Mouse (Mus musculus) mouse embryonic stem cell (cell line): ENCODE results near the gene Pcolce2.

Source experiments
- in situ Hi-C, 2 experiments: fragments of 300-500 bp; cut with MboI; formaldehyde crosslinking; loops; 1 replicate in 1 of 2; 3 replicates in 1 of 2; pipeline ENCODE4 v1.14.3; 2019 to 2020; ENCODE audit warnings: low sequenced_read_pairs in 2 of 2, low pct_unique_long_range_greater_than_20kb in 1 of 2, mixed read lengths in 1 of 2; ENCODE audit not compliant: unreplicated experiment in 1 of 2

Gene Pcolce2

GRCm38 (mm10) chr9:95694526-95694925, 57.1 kb downstream of the Pcolce2 start:
- in situ Hi-C loops: loop anchor here in 1 of 2 experiments (10.0 kb wide), 1 partner anchor 160 kb away; no protein-coding TSS in a partner anchor

DNA sequence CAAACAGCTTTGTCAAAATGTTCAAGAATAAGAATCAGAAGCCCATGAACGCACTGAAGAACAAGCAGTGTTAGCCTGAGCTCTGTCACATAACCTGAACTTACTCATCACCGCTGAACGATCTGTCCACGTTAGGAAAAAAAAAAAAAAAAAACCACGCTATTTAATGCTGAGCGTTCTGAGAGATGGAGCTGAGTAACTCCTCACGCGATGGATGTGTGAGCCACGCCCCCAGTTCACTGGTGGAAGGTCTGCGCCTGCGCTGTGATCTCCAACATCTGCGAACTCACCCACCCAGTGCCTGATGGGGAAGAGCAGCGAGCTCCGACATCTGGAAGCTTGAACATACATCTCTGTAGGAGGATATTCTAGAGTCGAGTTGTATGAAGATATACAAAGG, 57.6 kb downstream of the Pcolce2 start:
- in situ Hi-C loops: loop anchor here in 1 of 2 experiments (10.0 kb wide), 1 partner anchor 160 kb away; no protein-coding TSS in a partner anchor

DNA sequence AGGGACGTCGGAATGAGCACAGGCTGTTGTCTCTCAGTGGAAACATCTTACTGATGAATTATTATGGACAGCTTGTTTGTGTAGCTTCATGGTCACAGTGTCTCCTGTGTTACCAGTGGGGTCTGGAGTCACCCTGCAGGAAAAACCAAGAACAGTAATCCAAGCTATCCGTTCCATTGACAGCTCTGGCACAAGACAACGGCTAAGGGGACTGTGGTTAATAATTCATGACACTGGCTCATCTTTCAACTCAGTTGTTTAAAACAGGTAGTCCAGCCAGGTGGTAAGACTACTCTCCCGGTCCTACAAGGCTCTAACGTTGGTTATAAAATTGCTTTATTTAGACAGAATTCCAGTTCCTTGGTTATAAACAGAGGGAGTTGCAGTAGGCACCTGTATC, 59.2 kb downstream of the Pcolce2 start:
- in situ Hi-C loops: loop anchor here in 1 of 2 experiments (10.0 kb wide), 1 partner anchor 162 kb away; no protein-coding TSS in a partner anchor

- in situ Hi-C loops: loop anchor here in 1 of 2 experiments (10.0 kb wide), 1 partner anchor 163 kb away; no protein-coding TSS in a partner anchor
Observed at GRCm38 (mm10) chr9:95697808-95698207, 60.4 kb downstream of the Pcolce2 start.

DNA sequence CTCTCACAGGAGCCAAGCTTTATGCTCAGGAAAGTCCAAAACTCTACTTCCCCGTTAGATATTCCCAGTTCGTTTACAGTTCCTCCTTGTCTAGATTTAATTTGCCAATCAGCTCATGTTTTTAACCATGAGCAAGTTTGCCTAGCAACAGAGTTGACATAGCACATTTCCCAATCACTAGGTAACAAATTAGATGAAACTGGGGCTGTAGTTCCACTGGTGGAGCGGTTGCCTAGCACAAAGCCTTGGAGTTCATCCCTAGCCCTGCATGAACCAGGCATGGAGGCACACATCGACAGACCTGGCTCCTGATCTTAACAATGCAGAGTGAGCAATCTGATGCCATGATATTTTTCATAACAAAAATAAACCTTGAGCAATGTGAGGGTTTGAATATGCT, 61.9 kb downstream of the Pcolce2 start:
- in situ Hi-C loops: loop anchor here in 1 of 2 experiments (10.0 kb wide), 1 partner anchor 164 kb away; no protein-coding TSS in a partner anchor

DNA sequence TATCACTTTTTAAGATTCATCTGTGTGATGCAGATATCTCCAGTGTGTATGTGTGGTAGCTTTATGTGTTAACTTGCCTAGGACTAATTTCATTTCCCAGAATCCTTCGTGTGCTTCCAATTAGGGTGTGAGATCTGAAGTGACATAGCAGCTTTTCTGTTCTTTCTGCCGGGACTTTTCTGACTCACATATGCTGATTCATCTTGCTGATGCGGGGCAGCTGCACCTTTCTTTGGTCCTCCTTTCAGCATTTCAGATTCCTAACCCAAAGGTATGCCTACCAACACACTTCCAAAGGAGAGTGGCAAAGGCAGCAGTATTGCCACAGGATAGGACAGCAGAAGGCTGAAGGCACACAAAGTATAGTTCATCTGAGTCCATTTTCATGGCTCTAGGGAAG, 66.7 kb downstream of the Pcolce2 start:
- in situ Hi-C loops: loop anchor here in 1 of 2 experiments (25.0 kb wide), 1 partner anchor 133 kb away; the partner anchor contains the start of gene Pls1

DNA sequence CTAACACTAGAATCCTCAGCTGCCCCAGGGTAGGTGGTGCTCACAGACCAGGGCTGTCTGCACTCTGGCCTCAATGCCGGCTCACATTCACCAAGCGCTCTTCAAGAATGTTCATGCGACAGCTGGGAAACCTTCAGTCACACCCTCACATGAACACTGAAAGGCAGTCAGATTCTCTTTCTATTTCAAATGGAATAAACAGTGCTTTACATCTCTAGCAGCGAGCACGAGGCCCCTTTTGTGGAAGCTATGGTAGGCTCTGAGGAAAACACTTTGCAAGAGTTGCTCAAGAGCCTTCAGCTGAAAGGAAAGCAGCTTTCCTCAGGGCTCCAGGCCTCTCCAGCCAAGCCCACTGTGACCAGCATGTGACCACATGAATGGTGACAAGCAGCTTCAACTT, 68.0 kb downstream of the Pcolce2 start:
- in situ Hi-C loops: loop anchor here in 1 of 2 experiments (25.0 kb wide), 1 partner anchor 132 kb away; the partner anchor contains the start of gene Pls1

DNA sequence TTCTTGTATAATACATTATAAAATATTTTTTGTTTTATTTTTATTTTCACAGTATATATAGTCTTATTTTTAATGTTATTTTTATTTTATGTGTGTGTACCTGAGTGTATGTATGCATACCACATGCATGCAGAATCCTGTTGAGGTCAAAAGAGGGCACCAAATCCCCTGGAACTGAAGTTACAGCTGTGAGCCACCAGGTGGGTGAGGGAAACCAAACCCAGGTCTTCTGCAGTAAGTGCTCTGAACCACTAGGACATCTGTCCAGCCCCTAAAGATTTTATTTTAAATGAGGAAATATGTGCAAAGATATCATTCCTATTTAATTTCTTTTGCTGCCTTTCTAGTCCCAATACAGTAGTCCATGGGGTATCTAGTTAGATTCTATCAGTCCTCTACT, 71.5 kb downstream of the Pcolce2 start:
- in situ Hi-C loops: loop anchor here in 1 of 2 experiments (25.0 kb wide), 1 partner anchor 128 kb away; the partner anchor contains the start of gene Pls1

DNA sequence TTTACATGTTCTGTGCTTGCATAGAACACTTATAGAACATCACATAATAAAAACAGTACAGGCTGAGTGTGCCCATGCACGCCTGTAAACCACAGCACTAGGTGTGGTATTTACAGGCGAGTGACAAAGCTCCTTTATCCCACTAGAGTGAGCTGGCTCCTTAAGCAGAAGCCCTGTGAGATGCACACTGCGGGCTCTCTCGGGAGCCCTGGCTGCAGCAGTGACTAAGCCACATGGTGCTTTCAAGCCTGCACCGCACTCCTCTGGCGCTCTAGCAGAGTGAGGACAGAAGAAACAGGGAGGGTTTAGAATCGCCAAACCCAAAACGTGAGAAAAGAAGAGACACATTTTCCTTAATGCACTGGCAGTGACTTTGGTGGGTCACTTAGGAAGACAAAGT, 75.2 kb downstream of the Pcolce2 start:
- in situ Hi-C loops: loop anchor here in 1 of 2 experiments (25.0 kb wide), 1 partner anchor 125 kb away; the partner anchor contains the start of gene Pls1

DNA sequence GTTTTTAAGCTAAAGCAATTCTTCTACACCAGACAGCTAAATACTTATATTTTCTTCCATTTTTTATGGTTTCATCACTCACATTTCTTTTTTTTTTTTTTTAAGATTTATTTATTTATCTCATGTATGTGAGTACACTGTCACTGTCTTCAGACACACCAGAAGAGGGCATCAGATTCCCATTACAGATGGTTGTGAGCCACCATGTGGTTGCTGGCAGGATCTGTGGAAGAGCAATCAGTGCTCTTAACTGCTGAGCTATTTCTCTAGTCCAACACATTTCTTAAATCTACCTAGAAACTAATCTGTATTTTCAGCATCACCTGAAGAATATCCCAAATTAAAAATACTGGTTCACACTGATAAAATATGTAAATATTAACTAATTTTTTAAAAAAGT, 98.8 kb downstream of the Pcolce2 start:
- in situ Hi-C loops: no loop called here

DNA sequence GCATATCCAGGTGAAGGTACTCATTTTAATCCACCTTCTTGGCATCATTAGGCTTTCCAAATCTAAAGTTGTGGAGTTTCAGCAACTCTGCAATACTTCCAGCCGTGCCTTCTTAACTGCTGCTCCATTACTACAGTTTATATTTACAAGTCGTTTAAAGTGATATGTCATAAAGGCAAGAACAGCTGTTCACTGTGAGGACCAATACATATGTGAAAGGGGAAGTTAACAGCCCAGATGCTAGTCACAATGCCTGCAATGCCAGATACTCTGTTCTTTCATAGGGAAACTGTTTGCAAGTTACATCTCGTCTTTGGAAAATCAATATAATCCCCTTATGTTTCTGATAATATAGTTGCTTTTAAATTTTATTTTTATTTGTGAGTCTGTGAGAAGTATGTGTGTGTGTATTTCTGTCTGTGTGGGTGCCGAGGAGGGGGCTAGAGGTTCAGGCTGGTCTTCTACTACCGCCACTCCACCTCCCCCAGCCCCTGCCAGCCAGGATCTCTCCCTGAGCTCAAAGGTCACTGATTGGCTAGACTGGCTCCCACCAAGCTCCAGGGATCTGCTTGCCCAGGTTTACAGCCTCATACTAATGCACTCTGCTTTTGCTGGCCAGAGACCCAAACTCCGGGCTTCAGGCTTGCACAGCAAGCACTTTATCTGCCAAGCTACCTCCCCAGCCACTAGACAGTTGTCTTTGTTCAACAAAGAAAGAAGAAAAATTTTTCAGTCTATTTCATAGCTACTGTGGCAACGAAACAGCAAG, 107.6 kb downstream of the Pcolce2 start:
- in situ Hi-C loops: no loop called here

DNA sequence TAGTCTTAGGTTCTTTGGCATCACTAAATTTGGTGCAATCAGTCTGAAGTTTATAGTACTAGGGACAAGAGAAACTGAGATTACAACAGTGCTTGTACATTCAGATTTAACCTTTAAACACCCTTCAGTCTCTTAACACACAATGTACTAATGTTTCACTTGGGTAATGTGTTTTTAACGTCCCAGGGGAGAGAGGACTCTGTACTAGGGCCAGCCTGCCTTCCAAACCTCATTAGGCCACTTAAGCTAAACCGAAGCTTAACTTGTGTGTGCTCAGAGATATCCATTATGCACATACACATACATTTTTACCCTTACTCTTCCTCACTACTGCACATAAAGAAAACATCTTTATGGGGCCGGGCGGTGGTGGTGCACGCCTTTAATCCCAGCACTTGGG, 109.9 kb downstream of the Pcolce2 start:
- in situ Hi-C loops: no loop called here
